Mouse (Mus musculus): ENCODE data around the gene Pdlim3.
A peak's percentile ranks its signal among the peaks of the same experiment; 100 is the strongest.
"Not testable (repeated sequence)": the region's sequence is repeated elsewhere in the genome, so short reads cannot be mapped to it uniquely, and the experiment has no call there.

The Pdlim3 gene

DNA sequence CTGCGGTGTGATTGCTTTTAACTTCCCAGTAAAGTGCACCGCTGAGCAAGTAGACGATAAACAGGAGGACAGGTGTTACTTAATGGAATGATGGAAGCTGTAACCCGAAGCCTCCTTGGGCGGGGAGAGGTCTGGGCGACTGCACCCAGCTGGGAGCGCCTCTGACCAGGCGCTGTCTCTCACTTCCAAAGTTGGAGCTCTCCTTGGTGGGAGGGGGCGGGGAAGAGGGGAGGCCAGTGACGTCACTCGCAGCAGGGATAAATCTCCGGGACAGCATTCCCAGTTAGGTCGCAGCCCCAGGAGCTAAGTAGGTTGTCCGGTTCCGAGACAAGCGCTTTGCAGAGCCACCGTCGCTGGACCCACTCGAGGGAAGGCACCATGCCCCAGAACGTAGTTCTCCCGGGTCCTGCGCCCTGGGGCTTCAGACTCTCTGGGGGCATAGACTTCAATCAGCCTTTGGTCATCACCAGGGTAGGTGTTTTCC lies at the start of gene Pdlim3:
Pdlim3 (plus strand) TSS at position 260 of the 484 bp plus-strand sequence.
- DNase-seq (ENCODE audit: low spot score in 2 of 2) = no peak

DNA sequence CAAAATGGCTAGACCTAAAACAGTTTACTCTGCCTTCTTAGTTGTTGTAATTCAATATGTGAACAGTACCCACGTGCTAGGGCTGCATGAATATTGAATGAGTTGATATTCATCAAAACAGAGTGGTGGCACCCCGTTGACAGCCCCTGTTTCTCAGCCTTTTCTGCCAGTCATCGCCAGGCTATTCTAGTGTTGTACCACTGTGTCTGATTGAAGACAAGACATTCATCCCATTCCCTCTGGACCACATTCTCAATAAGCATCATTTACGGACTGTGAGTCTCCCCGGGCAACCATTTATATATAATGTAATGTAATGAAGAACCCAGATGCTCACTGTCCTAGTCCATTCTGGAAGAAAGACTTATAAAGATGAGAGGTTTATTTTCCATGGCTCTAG lies 42.0 kb upstream of the Pdlim3 start:
- no peak for DNase-seq (ENCODE audit: low spot score in 2 of 2)

- DNase-seq (ENCODE audit: low spot score in 2 of 2) = peak; percentile 28 to 36
These were observed 41.0 kb upstream of the Pdlim3 start for GRCm38 (mm10) chr8:45844097-45844885.

DNA sequence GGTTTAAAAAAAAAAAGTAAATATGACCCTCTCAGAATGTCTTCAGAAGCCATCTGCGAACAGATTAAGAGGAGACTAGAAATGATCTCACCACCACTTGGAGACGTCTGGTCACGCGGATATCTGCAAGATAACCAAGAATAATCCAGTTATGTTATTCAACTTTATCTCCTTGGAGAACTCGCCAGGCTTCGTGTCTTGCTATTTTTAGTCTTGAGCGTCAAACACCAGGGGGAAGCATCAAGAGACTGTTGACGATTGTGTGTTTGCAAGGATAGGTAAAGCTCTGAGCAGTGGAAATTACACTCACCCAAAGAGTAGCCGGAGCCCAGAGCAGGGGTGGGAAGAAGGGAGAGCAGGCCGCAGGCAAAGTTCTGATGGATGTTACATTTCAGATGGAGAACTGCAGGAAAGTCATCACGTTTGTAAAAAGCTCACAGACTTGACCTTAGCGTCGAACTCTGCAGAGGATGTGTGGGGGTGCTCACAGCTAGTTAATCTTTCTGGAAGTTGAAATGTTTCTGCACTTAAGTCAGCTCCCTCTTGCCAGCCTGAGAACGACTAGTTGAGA lies 40.3 kb upstream of the Pdlim3 start:
- DNase-seq (ENCODE audit: low spot score in 2 of 2) = no peak

DNA sequence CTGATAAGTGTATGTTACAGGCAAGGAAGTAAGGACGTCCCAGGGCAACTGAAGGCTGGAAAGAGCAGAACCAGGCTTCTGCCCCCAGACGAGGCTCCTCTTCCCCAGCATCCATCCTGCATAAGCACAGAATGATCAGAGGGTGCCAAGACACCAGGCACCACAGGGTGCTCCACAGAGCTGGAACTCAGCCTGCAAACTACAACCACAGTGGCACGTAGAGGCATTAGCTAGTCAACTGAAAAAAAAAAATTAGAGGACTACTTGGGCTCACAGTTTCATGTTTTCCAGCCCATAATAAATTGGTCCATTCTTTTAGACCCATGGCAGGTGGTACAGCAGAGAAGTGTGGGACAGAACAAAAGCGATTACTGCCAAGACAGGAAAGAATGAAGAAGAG lies 39.4 kb upstream of the Pdlim3 start:
- DNase-seq (ENCODE audit: low spot score in 2 of 2) = no peak

- no peak for DNase-seq (ENCODE audit: low spot score in 2 of 2)
These were observed 30.1 kb upstream of the Pdlim3 start for GRCm38 (mm10) chr8:45855118-45855517.

DNA sequence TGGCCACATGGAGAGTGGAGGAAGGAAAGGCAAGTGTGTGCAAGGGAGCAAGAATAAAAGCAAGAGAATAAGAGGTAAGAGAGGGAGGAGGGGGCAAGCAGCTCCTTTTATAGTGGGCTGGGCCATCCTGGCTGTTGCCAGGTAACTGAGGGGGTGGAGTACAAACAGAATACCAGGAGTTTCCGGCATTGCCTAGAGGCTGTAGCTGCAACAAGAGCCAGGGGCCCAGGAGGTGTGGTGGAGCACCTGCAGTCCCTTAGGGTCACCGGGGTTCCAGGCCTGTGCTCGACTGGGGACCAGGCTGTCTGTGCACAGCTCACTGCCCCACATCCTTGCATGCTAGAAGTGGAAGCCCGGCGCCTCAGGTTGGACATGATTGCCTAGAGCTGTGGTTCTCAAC lies 27.5 kb upstream of the Pdlim3 start:
- no peak for DNase-seq (ENCODE audit: low spot score in 2 of 2)

DNA sequence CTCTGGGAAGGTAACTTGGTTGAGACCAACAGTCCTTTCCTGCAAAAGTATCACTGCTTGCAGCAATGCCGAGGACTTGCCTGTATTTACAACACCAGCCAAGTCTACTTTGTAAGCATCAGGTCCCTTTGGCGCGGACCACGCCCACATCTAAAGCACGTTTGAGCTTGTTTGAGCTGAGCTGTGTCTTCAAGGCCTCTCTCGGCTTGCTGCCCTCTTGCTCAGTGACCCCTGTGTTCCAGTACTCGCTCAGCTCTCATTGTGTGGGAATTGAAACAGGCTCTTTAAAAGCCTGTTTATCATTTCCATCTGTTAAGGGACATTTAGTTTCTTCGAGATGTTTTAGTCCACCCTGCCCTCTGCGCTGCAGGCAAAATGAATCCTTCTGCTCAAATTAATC lies 26.9 kb upstream of the Pdlim3 start:
- DNase-seq (ENCODE audit: low spot score in 2 of 2) = no peak

DNA sequence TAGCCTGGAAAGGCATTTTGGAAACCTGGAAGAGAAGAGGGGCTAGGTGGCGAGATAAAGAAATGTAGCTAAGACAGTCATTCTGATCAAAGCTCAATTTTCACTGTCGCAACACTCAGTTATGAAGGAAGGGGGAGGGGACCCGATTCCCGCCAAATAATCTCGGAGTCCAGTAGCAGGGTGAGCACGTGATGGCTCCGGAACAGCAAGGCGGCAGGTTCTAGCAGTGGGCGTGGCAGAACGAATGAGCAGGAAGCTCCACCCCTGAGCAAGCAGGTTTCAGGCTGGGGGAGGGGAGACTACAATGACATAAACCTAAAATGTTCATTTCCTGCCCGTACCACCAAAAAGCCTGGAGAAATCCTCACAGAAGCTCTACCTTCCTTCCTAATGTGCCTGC lies 13.7 kb upstream of the Pdlim3 start:
- DNase-seq (ENCODE audit: low spot score in 2 of 2) = not testable (repeated sequence)

DNA sequence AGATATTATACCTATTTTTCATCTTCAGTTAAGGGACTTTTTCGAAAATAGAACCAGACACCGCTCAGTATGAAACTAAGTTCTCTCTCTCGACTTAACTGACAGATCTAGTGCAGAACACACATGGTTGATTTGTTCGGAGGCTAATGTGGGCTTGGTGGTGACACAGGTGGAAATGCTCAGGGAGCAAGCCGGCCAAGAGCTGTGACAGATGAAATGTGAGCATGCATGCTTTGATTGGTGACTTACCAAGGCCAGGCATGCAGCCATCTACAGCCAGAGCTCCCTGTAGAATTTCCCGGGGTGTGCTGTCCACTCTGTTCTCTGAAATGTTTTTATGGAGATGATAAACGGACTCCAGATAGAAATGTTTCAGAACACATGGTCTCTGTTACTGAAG lies 13.2 kb upstream of the Pdlim3 start:
- DNase-seq (ENCODE audit: low spot score in 2 of 2) = no peak

DNA sequence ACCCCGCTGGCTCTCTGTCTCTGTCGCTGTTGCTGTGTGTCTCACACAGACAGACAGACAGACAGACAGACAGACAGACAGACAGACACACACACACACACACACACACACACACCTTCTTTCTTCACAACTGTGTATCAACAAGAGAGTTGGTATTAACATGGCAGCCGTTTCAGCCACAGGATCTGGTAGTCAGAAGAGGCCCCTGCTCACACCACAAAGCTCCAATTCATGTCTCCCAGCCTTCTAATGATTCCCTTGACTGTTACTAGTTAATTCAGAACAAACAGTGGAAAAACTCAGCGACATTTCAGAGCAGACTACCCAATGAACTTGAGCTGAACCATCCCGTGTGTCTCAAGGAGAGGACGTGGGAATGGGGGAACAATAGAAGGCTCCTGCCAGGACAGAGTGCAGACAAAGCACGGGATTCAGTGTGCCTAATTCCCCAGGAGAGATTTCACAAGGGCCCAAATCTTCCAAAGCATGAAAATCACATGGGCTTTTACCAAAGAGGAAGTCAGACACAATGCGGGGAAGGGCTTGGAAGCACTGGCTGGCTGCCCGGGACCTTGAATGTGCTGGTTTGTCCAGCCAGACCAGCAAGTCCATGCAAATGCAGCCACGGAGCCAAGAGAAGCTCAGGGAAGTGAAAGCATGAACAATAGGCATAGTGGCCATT lies 10.2 kb upstream of the Pdlim3 start:
- peak in 1 of 2 experiments; percentile 20 for DNase-seq (ENCODE audit: low spot score in 2 of 2)

- DNase-seq (ENCODE audit: low spot score in 2 of 2) = no peak
These were observed 8.9 kb upstream of the Pdlim3 start for GRCm38 (mm10) chr8:45876397-45876796.

DNA sequence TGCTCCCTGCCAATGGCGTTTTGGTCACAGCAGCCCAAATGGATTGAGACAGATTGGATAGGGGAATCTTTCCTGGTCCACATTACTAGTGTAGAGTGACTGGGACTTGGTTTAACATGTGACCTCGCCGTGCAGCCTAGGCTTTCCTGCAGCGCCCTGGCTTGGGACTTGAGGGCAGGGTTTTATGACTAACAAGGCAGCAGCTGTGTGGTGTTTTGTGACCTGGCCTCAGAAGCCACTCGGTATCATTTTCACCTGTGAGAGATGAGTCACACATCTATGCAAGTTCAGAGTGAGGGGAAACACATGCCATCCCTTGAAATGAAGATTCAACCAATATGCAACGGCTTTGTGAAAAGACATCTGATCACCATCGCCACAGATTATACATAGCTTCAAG lies 7.6 kb upstream of the Pdlim3 start:
- no peak for DNase-seq (ENCODE audit: low spot score in 2 of 2)

- DNase-seq (ENCODE audit: low spot score in 2 of 2) = no peak
These were observed 4.8 kb upstream of the Pdlim3 start for GRCm38 (mm10) chr8:45880457-45880856.

DNA sequence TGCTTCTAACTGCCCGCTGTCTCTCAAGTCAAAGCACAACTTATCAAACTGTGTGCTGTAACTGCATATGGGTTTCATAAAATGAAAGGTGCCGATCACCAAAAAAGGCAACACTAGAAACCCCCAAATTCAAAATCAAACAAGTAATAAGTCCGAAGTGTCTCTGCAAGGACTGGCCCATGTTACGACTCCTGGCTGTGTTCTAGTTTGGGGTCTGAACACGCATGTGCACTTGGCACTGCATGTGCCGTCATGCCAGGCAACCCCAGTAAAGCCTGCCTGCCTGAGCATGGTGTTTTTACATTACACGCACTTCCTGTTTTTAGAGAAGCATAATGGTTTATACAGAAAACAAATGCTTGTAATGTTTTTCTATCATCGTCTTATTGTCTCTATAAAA lies 3.5 kb upstream of the Pdlim3 start:
- no peak for DNase-seq (ENCODE audit: low spot score in 2 of 2)

DNA sequence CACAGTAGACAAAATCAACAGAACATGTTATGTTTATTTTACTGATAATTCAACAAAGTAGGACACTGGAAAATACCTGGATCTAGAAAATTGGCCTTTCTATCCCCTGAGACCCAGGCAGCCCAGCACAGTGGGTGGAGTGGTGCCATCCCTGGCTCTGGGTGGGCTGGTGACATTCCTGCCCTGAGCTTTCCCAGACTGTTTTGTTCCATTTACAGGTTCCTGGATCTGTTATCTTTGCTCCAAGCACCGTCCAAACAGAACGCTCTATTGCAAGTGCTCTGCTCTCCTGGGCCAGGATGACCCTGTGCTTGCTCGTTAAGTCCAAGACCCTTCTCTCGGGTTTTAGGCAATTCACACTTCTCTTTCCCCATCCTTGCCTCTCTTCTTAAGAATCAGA lies 1.5 kb upstream of the Pdlim3 start:
- DNase-seq (ENCODE audit: low spot score in 2 of 2) = no peak

- DNase-seq (ENCODE audit: low spot score in 2 of 2) = no peak
These were observed 709 bp upstream of the Pdlim3 start for GRCm38 (mm10) chr8:45884552-45884951.

- DNase-seq (ENCODE audit: low spot score in 2 of 2) = no peak
These were observed 514 bp downstream of the Pdlim3 start for GRCm38 (mm10) chr8:45885775-45886174.

- DNase-seq (ENCODE audit: low spot score in 2 of 2) = no peak
These were observed 4.5 kb downstream of the Pdlim3 start for GRCm38 (mm10) chr8:45889737-45890136.

DNA sequence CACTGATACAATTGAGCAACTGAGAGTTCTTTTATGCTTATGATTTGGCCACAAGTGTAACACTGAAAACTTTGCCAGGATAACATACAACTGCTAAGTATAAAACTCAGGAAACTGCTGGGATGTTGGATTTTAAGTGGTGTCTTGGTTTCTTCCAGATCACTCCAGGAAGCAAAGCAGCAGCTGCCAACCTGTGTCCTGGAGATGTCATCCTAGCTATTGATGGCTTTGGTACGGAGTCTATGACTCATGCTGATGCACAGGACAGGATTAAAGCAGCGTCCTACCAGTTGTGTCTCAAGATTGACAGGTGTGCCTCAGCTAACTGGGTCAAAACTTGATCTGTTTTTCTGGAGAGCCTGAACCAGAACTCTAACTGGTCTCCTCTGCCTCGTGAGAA lies 11.3 kb downstream of the Pdlim3 start:
- no peak for DNase-seq (ENCODE audit: low spot score in 2 of 2)

GRCm38 (mm10) chr8:45899783-45900182 lies 14.5 kb downstream of the Pdlim3 start:
- no peak for DNase-seq (ENCODE audit: low spot score in 2 of 2)

DNA sequence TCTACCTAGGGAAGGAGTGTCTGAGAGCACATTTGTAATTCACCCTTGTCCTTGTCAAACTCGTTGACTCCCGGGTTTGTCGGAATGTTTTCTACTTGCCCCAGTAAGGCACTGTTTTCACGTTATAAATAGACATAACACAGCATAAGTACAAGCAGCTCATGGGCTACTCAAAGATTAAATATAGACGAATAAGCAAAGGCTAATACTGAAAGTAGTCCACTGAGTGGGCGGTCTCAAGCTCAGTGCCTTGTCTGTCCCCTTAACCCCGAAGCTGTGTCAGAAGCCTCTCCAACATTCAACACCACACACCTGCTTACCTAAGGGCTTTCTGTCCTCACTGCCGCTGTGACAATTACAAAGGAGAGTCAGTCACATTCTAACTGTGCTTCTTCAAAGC lies 16.4 kb downstream of the Pdlim3 start:
- DNase-seq (ENCODE audit: low spot score in 2 of 2) = no peak

DNA sequence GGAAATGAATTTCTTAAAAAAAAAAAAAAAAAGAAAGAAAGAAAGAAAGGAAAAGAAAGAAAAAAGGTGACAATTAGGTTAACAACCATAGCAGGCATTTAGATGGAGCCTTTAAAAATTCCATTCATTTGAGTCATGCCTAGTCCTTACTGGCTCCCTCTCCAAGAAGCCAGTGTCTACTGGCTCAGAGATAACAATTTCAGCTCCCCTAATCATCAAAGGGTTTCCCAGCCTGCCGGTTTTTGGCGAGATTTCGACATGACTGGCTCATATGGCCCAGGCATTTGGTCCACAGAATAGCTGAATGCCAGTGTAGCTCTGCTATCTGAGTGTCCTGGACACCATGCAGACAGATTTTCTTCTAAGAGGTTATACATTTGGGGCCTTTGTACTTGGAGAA lies 18.4 kb downstream of the Pdlim3 start:
- DNase-seq (ENCODE audit: low spot score in 2 of 2) = no peak
